Mouse (Mus musculus) myocyte (in vitro differentiated cells): ENCODE measurements around the gene Wdtc1.

Experiments used
- CEBPB ChIP-seq: IDR thresholded peaks from 2 replicates; pipeline ENCODE4 v1.6.1; 2011; ENCODE audit warnings: mild to moderate bottlenecking, moderate library complexity; ENCODE audit not compliant: poor library complexity, insufficient read depth, severe bottlenecking
- E2F4 ChIP-seq: IDR thresholded peaks from one replicate; pipeline ENCODE4 v1.6.1; 2011; ENCODE audit warnings: mild to moderate bottlenecking, control low read depth, moderate library complexity; ENCODE audit not compliant: insufficient read depth
- MAX ChIP-seq: IDR thresholded peaks from one replicate; pipeline ENCODE4 v1.6.1; 2011; ENCODE audit warnings: low read depth, mild to moderate bottlenecking, control low read depth
- MYOD1 ChIP-seq, 3 experiments: IDR thresholded peaks; one replicate each; pipeline ENCODE4 v1.6.1; 2011; ENCODE audit warnings: control low read depth in 2 of 3, low read depth in 2 of 3, mild to moderate bottlenecking in 2 of 3, moderate library complexity in 1 of 3; ENCODE audit not compliant: insufficient read length in 2 of 3, control insufficient read depth in 1 of 3
- MYOG ChIP-seq, 3 experiments: IDR thresholded peaks; one replicate each; pipeline ENCODE4 v1.6.1; 2011; ENCODE audit warnings: control low read depth in 2 of 3, low read depth in 2 of 3, mild to moderate bottlenecking in 2 of 3; ENCODE audit not compliant: insufficient read length in 2 of 3, control insufficient read depth in 1 of 3, insufficient read depth in 1 of 3
- POLR2A ChIP-seq: IDR thresholded peaks from one replicate; pipeline ENCODE4 v1.6.1; 2011; ENCODE audit warnings: low read depth, mild to moderate bottlenecking, control low read depth, moderate library complexity; ENCODE audit not compliant: insufficient read length
- REST ChIP-seq: IDR thresholded peaks from one replicate; pipeline ENCODE4 v1.6.1; 2011; ENCODE audit warnings: mild to moderate bottlenecking, control low read depth, moderate library complexity; ENCODE audit not compliant: insufficient read depth, insufficient read length
- TCF3 ChIP-seq: IDR thresholded peaks from one replicate; pipeline ENCODE4 v1.6.1; 2011; ENCODE audit warnings: low read depth, control low read depth; ENCODE audit not compliant: insufficient read length
- USF1 ChIP-seq: IDR thresholded peaks from one replicate; pipeline ENCODE4 v1.6.1; 2011; ENCODE audit warnings: low read depth, mild to moderate bottlenecking, control low read depth, moderate library complexity

DNA sequence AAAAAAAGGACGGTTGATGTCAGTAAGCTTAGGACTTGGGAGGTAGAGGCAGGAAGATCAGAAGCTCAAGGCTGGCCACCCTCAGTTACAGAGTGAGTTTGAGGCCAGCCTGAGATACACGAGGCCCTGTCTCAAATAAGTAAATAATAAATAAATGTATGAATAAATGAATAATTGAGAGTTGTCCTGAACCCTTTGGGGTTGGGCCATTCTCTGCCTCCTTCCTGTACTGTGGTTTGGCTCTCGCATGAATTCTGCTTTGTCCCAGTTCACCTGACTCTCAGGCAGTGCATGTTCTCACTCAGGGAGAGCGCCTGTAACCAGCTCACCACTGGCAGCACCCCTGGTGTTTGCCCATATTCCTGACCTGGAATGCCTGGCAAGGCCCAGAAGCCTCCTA lies 20.7 kb upstream of the Wdtc1 start:
- TF ChIP-seq POLR2A (no peak), MYOG (IDR thresholded peaks at IDR 0.05; ENCODE audit: control insufficient read depth in 1 of 3, insufficient read depth in 1 of 3, insufficient read length in 2 of 3, low read depth in 2 of 3) (no peak), REST (no peak), CEBPB (no peak), TCF3 (no peak), MAX (no peak), E2F4 (no peak), MYOD1 (IDR thresholded peaks at IDR 0.05; ENCODE audit: control insufficient read depth in 1 of 3, insufficient read length in 2 of 3, low read depth in 2 of 3) (no peak), USF1 (no peak)
